Mouse (Mus musculus) testis, adult 2 months (tissue): ENCODE data around the gene Sh3bp5. TPM values are rescaled to one million over a fixed set of nuclear protein-coding genes. Genes with fewer than 3 reads are reported as not detected.
A peak's percentile ranks its signal among the peaks of the same experiment; 100 is the strongest.

Experiments
- H3K27ac ChIP-seq: fragments of 200-500 bp; 2 replicates; pipeline ENCODE4 v1.5.1; 2012; ENCODE audit warnings: low read depth, low read length; ENCODE audit not compliant: control insufficient read depth, insufficient read depth
- H3K27me3 ChIP-seq: fragments of 200-500 bp; 2 replicates; pipeline ENCODE4 v1.6.1; 2012; ENCODE audit warnings: mild to moderate bottlenecking, low read length, moderate library complexity; ENCODE audit not compliant: control insufficient read depth, insufficient read depth
- H3K36me3 ChIP-seq: fragments of 200-500 bp; 2 replicates; pipeline ENCODE4 v1.6.1; 2012; ENCODE audit warnings: mild to moderate bottlenecking, low read length; ENCODE audit not compliant: control insufficient read depth, insufficient read depth
- H3K4me1 ChIP-seq: fragments of 200-500 bp; 2 replicates; pipeline ENCODE4 v1.6.1; 2012; ENCODE audit warnings: low read length; ENCODE audit not compliant: control insufficient read depth, insufficient read depth
- H3K4me3 ChIP-seq: fragments of 200-500 bp; 2 replicates; pipeline ENCODE4 v1.5.1; 2012; ENCODE audit warnings: low read depth, mild to moderate bottlenecking, low read length, moderate library complexity, mixed read lengths; ENCODE audit not compliant: control insufficient read depth
- CTCF ChIP-seq: fragments of 200-500 bp; IDR thresholded peaks from 2 replicates; pipeline ENCODE4 v1.5.1; 2012; ENCODE audit warnings: low read depth, mild to moderate bottlenecking, inconsistent platforms, low read length, moderate library complexity; ENCODE audit not compliant: control insufficient read depth, insufficient read depth, insufficient replicate concordance
- POLR2A ChIP-seq: fragments of 200-500 bp; IDR thresholded peaks from 2 replicates; pipeline ENCODE4 v1.6.1; 2012; ENCODE audit warnings: low read depth, mild to moderate bottlenecking, inconsistent platforms, low read length, moderate library complexity; ENCODE audit not compliant: control insufficient read depth
- polyA plus RNA-seq: library from polyadenylated mRNA; depleted of rRNA; stranded (reverse); fragments of >200 nt; gene quantifications from 2 replicates; pipeline ENCODE4 v1.2.3, GENCODE M21; 2012

Gene Sh3bp5
- polyA plus RNA-seq, 1 experiment, result 41.2 TPM

DNA sequence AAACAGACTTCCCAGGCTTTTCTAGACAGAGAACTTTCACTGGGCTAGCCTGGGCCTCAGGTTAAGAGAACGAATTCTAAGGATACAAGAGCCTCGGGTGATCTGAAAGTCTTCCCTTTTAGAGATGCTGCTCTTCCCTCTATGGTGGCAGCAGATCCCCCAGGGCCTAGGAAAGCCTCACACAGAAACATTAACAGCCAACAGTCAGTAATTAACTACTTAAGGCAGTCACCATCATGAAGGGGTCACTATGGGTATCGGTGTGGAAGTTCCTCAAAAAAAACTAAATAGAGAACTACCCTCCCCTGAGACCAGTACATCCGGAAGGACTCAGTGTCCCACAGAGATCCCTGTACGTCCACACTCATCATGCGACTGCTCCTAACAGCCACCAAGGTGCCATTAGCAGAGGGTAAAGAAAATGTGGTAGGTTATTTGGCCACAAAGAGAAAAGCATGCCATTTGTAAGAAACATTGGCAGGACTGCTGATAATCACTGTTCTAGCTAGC, 33.9 kb downstream of the Sh3bp5 start:
- no peaks in the 10 kb centered on the region for H3K27me3 ChIP-seq
- no peaks in the 10 kb centered on the region for H3K36me3 ChIP-seq
- 0 out of 2 replicates have a peak overlapping the region, but pooled peaks have one; percentile 41 for H3K27ac ChIP-seq
- TF ChIP-seq POLR2A, result no peak
- TF ChIP-seq CTCF, result no peak
- H3K4me1 ChIP-seq, result peaks cover 3% of the 10 kb centered on the region
- no peak overlapping the region for H3K4me3 ChIP-seq

DNA sequence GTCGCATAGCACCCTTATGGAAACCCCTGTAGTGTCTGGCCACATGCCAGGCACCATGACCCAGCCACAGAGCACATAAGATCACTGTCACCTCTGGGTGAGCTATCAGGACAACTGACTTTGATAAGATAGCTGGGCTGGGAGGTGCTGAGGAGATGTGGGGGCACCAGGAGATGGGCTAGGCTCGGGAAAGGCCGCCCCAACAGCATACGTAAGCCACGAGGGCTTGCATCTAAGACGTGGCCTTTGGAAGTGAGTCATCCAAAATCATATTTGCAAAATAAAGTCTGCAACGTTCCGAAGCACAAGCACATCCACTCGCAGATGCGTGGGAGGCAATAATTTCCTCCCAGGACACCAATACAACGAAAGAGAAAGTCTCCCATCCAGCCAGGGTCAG, 35.0 kb downstream of the Sh3bp5 start:
- TF ChIP-seq POLR2A, result no peak
- no peak for TF ChIP-seq CTCF
- Histone ChIP-seq H3K27me3 (no peaks in the 10 kb centered on the region), H3K27ac (peak overlapping the region; percentile 14; the same call in 1 of the 2 replicates), H3K4me1 (peaks cover 3% of the 10 kb centered on the region), H3K36me3 (no peaks in the 10 kb centered on the region), H3K4me3 (no peak overlapping the region)

DNA sequence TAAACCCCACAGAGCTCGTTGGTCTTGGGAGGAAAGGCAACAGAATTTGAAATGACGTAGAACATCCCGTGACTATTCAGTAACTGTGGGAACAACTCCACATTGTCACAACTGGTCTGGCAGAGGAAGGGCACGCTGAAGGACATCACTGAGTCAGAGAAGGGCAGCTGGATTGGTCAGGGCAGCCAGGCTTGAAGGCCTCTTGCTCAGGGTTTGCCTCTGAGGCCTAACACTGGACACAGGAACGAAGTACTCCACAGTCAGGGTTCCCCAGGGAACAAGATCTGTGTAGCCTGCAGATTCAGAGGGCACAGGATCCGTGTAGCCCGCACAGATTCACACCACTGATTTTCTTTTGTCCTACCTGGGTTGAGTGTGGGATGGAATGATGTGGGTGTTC, 35.6 kb downstream of the Sh3bp5 start:
- Histone ChIP-seq H3K4me1 (peaks cover 7% of the 10 kb centered on the region), H3K36me3 (no peaks in the 10 kb centered on the region), H3K4me3 (no peak overlapping the region), H3K27me3 (no peaks in the 10 kb centered on the region), H3K27ac (no peak overlapping the region)
- TF ChIP-seq CTCF (no peak), POLR2A (no peak)

DNA sequence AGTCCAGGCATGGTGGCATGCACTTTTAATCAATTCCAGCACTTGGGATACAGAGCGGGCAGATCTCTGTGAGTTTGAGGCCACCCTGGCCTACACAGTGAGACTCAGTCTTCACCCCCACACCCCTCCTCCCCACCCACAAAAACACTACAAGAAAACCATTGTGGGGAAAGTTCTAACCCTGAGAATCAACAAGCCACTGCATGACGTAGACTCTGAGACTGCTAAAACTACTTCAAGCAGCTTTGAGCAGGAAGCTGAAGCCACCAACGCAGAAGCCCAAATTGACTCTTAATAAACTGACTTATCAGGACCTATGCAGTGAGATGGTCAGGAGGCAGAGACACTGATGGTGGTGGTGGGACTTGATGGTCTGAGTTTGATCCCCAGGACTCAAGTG, 36.6 kb downstream of the Sh3bp5 start:
- Histone ChIP-seq H3K4me3 (no peak overlapping the region), H3K36me3 (no peaks in the 10 kb centered on the region), H3K4me1 (peaks cover 13% of the 10 kb centered on the region), H3K27ac (no peak overlapping the region), H3K27me3 (no peaks in the 10 kb centered on the region)
- no peak for TF ChIP-seq CTCF

DNA sequence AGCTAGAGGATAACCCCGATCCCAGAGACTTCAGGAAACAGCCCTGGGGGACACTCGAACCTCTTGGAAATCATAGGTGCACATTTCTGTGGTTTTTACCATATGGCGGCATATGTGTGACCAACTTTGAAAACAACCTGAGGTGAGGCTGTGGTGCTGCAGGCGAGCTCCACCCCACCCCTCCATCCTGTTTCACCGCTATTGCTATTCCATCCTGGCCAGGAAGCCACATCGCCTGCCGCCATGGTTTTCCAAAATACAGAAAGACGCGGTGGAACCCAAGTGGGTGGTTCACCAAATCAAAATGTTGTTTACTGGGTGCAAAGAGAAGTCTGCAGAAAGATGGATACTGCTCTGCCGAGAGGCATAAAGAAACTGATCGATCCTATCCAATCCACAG, 37.1 kb downstream of the Sh3bp5 start:
- H3K36me3 ChIP-seq, result no peaks in the 10 kb centered on the region
- H3K4me1 ChIP-seq, result peaks cover 15% of the 10 kb centered on the region
- H3K27ac ChIP-seq, result no peak overlapping the region
- H3K27me3 ChIP-seq, result no peaks in the 10 kb centered on the region
- TF ChIP-seq POLR2A (no peak), CTCF (no peak)
- H3K4me3 ChIP-seq, result no peak overlapping the region

DNA sequence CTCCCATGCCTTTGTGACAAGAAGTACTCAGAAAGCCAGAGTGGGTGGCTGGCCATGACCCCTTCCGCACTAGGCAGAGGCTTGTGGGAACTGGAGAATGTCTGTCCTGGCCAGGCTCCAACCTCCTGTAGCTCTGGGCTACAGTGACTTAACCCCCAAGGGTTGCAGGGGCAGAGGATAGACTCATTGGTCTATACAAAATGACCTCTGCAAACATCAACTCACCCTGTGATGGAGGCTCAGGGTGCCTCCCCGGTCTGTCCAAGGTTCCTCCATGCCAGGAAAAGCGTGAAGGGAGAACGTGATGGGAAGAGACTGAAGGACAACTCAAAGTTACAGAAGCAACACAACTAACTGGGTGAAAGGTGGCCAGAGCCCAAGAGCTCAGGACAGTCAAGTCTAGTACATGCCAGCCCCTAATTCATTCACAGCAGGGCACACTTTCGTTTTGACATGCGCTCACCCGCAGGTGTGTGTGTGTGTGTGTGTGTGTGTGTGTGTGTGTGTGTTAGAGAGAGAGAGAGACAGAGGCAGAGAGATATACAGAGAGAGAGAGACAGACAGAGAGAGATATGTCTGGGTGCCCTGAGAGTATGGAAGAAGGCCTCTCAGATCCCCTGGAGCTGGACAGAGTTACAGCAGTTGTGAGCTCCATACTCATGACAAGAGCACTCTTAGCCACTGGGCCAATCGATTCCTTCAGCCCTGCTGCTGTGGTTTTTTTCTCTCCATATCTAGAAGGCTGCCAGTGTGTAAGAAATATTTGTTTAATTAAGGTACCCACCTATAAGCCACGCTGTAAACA, 37.9 kb downstream of the Sh3bp5 start:
- H3K4me3 ChIP-seq, result no peak overlapping the region
- TF ChIP-seq POLR2A (no peak), CTCF (no peak)
- no peaks in the 10 kb centered on the region for H3K27me3 ChIP-seq
- H3K36me3 ChIP-seq, result no peaks in the 10 kb centered on the region
- H3K27ac ChIP-seq, result peak overlapping the region; percentile 51; the same call in 1 of the 2 replicates
- peaks cover 14% of the 10 kb centered on the region for H3K4me1 ChIP-seq

DNA sequence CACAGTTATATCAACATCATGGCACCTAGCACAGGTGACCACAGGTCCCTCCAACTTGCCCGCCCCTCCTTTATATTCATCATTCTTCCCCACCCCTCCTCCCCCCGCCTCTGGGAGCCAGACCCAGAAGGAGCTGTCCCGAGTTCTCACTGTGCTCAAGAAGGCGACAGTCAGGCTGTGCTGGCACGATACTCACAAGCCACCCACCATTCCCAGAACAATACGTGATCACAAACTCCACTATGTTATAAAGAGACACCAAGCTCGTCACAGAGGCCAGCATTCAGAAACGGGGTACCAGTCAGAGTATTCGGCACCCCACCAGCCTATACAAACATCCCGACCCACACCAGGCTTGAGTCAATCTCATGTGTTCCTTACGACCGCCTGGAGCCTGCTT, 38.5 kb downstream of the Sh3bp5 start:
- Histone ChIP-seq H3K4me3 (no peak overlapping the region), H3K27me3 (no peaks in the 10 kb centered on the region), H3K36me3 (no peaks in the 10 kb centered on the region), H3K27ac (peak overlapping the region; percentile 51; the same call in 1 of the 2 replicates), H3K4me1 (peaks cover 14% of the 10 kb centered on the region)
- TF ChIP-seq CTCF (no peak), POLR2A (no peak)
